23 mouse cellular contexts compared by ENCODE assay signal in the genomic region with DNA sequence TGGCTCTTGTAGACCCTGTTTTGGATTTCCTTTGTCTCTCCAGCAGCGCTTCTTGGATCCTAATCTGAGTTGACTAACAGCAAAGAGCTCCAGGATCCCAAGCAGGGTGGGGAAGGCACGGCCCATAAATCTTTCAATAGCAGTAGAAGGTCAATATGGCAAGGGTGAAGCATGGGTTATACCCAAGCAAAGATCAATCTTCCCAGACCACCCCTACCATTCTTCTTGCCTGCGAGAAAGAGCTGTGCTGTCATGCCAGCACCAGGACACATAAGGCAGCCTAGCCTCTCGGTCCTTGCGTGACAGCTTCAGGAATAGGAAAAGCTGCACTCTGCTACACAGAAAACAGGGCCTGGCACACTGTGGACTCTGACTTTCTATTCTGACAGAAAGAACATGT.
DNase-seq lines count a peak whose midpoint lies in the region; ATAC-seq and TF ChIP-seq lines count a peak whose summit lies in the region.
"Had no signal": no experiment of that assay in that cellular context is flagged by ENCODE, and none has a peak within 500 bp of the region (broad histone marks: within the 10 kb centered on the region; RNA-seq: fewer than 3 reads in every experiment).

No protein-coding gene starts in this region.

- DNase-seq in hindbrain, embryonic 11.5 days (ENCODE audit: low spot score): no peak
- DNase-seq in hindbrain, embryonic 14.5 days (ENCODE audit: low spot score): no peak
- peak; percentile 75 for DNase-seq in embryo, embryonic 10 days (ENCODE audit: low spot score)
- DNase-seq in embryo, embryonic 9.5 days (ENCODE audit: extremely low spot score): peak; percentile 61
- peak; percentile 37 for DNase-seq in retina, embryonic 14.5 days (ENCODE audit: low spot score)
- no peak for DNase-seq in adrenal gland, postnatal 10 days
- DNase-seq in forebrain, postnatal 0 days: no peak
- DNase-seq: adrenal gland, postnatal 36 days; cerebellum, adult 11-12 months; cerebellum, postnatal 10 days; kidney, adult 11 months; kidney, postnatal 10 days; liver; lung, postnatal 14 days; spleen, adult 18-20 months; thymus, postnatal 25 days had no signal

- H3K36me3 ChIP-seq in hindbrain, embryonic 11.5 days (ENCODE audit: control insufficient read depth, insufficient read depth, low read length): no peaks in the 10 kb centered on the region
- H3K36me3 ChIP-seq in hindbrain, embryonic 14.5 days (replicated peaks; ENCODE audit: control insufficient read depth, insufficient read depth): no peaks in the 10 kb centered on the region
- H3K36me3 ChIP-seq in forebrain, postnatal 0 days (ENCODE audit: insufficient read depth): no peaks in the 10 kb centered on the region
- H3K36me3 ChIP-seq: embryonic facial prominence, embryonic 15.5 days; midbrain, embryonic 13.5 days had no signal

- 0 out of 2 replicates have a peak, but pooled peaks have one; percentile 25 for ATAC-seq in hindbrain, embryonic 11.5 days (ENCODE audit: low FRiP score)
- ATAC-seq in hindbrain, embryonic 14.5 days (ENCODE audit: low FRiP score): no peak
- ATAC-seq in forebrain, postnatal 0 days: no peak
- ATAC-seq: CD4-positive, CD25-positive, alpha-beta regulatory T cell, adult 4 months; forebrain, embryonic 14.5 days; hindbrain, postnatal 0 days; midbrain, embryonic 13.5 days had no signal

- H3K27me3 ChIP-seq in hindbrain, embryonic 11.5 days (ENCODE audit: control insufficient read depth, insufficient read depth, low read length): no peaks in the 10 kb centered on the region
- H3K27me3 ChIP-seq in hindbrain, embryonic 14.5 days (ENCODE audit: control insufficient read depth, insufficient read depth, low read length): no peaks in the 10 kb centered on the region
- H3K27me3 ChIP-seq in forebrain, postnatal 0 days (ENCODE audit: insufficient read depth, low read length): no peaks in the 10 kb centered on the region
- H3K27me3 ChIP-seq: embryonic facial prominence, embryonic 15.5 days; midbrain, embryonic 13.5 days had no signal

- 0 out of 2 replicates have a peak, but pooled peaks cover 2% of the 10 kb centered on the region for H3K4me1 ChIP-seq in hindbrain, embryonic 11.5 days (replicated peaks; ENCODE audit: control insufficient read depth, insufficient read depth, low read length)
- no peaks in the 10 kb centered on the region for H3K4me1 ChIP-seq in hindbrain, embryonic 14.5 days (replicated peaks; ENCODE audit: control insufficient read depth, insufficient read depth, low read length)
- no peaks in the 10 kb centered on the region for H3K4me1 ChIP-seq in forebrain, postnatal 0 days (ENCODE audit: insufficient read depth)

- no peaks in the 10 kb centered on the region for H3K9me3 ChIP-seq in hindbrain, embryonic 11.5 days (ENCODE audit: control insufficient read depth, low read length)
- 0 out of 2 replicates have a peak, but pooled peaks cover 3% of the 10 kb centered on the region for H3K9me3 ChIP-seq in hindbrain, embryonic 14.5 days (ENCODE audit: control insufficient read depth, low read length)
- no peaks in the 10 kb centered on the region for H3K9me3 ChIP-seq in forebrain, postnatal 0 days (ENCODE audit: low read length)
- H3K9me3 ChIP-seq: limb, embryonic 10.5 days; midbrain, embryonic 13.5 days had no signal

- H3K9ac ChIP-seq in hindbrain, embryonic 11.5 days (ENCODE audit: low read depth, low read length): no peak overlapping the region
- no peak overlapping the region for H3K9ac ChIP-seq in hindbrain, embryonic 14.5 days
- no peak overlapping the region for H3K9ac ChIP-seq in forebrain, postnatal 0 days
- H3K9ac ChIP-seq: embryonic facial prominence, embryonic 15.5 days; midbrain, embryonic 13.5 days had no signal

- 55% methylated on average over 5 of the region's 5 CpGs for WGBS in hindbrain, embryonic 11.5 days
- whole genome bisulfite sequencing in hindbrain, embryonic 14.5 days: 45% methylated on average over 5 of the region's 5 CpGs
- WGBS in forebrain, postnatal 0 days: 84% methylated on average over 5 of the region's 5 CpGs

- no peak overlapping the region for H3K4me2 ChIP-seq in hindbrain, embryonic 11.5 days (replicated peaks; ENCODE audit: low read depth, low read length)
- H3K4me2 ChIP-seq in hindbrain, embryonic 14.5 days (replicated peaks): no peak overlapping the region
- no peak overlapping the region for H3K4me2 ChIP-seq in forebrain, postnatal 0 days (ENCODE audit: low read depth)
- H3K4me2 ChIP-seq: embryonic facial prominence, embryonic 15.5 days; heart, embryonic 11.5 days; midbrain, embryonic 13.5 days had no signal

- H3K4me3 ChIP-seq in hindbrain, embryonic 11.5 days (ENCODE audit: low read depth, low read length): no peak overlapping the region
- H3K4me3 ChIP-seq in hindbrain, embryonic 14.5 days (replicated peaks; ENCODE audit: low read length): no peak overlapping the region
- no peak overlapping the region for H3K4me3 ChIP-seq in forebrain, postnatal 0 days (ENCODE audit: low read depth, low read length)
- H3K4me3 ChIP-seq: embryonic facial prominence, embryonic 15.5 days; limb, embryonic 10.5 days; midbrain, embryonic 13.5 days had no signal

- TF ChIP-seq CTCF in forebrain, postnatal 0 days (IDR thresholded peaks at IDR 0.05; ENCODE audit: low read depth): no peak

- H3K27ac ChIP-seq in hindbrain, embryonic 11.5 days (ENCODE audit: low read depth, low read length): no peak overlapping the region
- H3K27ac ChIP-seq in hindbrain, embryonic 14.5 days: no peak overlapping the region
- no peak overlapping the region for H3K27ac ChIP-seq in forebrain, postnatal 0 days (ENCODE audit: low read depth, low read length)
- H3K27ac ChIP-seq: embryonic facial prominence, embryonic 15.5 days; hindbrain, postnatal 0 days; limb, embryonic 10.5 days; midbrain, embryonic 13.5 days had no signal

Comparison
In these comparisons a context has a peak if more than half of its experiments do, and no peak if none do; other contexts are left out.
1. DNase-seq: peak in embryo, embryonic 10 days (single experiment), embryo, embryonic 9.5 days (single experiment) and retina, embryonic 14.5 days (single experiment); none in hindbrain, embryonic 11.5 days (single experiment), hindbrain, embryonic 14.5 days (single experiment), adrenal gland, postnatal 10 days (single experiment) and forebrain, postnatal 0 days (single experiment).